Mouse (Mus musculus): Measurements from ENCODE around the gene Sfxn5. TPM values are rescaled to one million over a fixed set of nuclear protein-coding genes. Genes with fewer than 3 reads are reported as not detected.

Sfxn5 gene
- 0.33 and 0.89 TPM in 2 replicates for polyA plus RNA-seq (2012)

DNA sequence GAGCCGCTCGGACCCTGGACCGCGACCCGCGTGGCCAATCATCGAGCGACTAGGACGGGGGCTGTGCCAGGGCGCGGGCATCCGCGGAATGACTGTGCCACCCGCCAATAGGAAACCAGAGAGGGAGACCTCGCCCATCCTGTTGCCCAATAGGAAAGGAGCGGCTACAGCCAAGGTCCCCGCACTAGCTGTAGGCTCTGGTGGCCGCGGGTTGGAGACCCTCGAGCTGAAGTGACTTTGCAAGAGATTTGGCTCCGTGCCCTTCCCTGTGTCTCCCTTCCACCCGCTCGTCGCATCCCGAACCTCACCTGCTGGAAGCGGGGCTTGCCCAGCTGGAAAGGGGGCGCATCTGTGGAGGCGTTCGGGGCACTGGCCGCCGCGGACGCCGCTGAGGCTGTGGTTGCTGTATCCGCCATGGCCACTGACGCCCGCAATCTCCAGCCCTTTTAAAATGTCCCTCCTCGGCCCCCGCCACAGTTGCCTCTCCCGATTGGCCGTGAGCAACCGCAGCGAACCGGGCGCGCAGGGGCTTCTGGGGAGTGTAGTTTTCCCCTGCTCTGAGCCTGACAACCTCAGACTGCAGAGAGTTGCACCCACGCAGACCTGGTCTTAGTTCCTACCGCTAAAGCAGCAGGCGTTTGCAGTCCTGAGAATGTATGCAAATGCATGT lies at the start of gene Sfxn5:
Sfxn5 (minus strand) TSS at position 423 of the 670 bp plus-strand sequence.
- TF ChIP-seq GATA1 (IDR thresholded peaks at IDR 0.05; ENCODE audit: low read length): no peak

DNA sequence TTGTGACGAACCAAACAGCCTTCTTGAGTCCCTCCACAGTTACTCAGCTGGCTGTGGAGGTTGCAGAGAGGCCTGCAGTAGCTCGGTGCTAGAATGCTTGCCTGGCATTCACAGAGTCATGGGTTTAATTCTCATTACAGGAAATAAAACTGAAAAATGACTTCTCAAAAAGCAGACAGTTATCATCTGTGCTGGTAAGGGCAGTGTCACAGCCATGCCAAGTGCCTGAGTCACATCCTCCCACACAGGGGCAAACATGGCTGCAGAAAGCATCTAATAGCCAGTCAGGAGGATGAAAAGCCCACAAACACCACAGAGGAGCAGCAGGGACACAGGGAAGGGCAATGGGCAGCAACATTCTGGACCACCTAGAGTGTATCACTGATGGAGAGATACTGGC lies 49.6 kb upstream of the Sfxn5 start:
- TF ChIP-seq GATA1 (IDR thresholded peaks at IDR 0.05; ENCODE audit: low read length): no peak

DNA sequence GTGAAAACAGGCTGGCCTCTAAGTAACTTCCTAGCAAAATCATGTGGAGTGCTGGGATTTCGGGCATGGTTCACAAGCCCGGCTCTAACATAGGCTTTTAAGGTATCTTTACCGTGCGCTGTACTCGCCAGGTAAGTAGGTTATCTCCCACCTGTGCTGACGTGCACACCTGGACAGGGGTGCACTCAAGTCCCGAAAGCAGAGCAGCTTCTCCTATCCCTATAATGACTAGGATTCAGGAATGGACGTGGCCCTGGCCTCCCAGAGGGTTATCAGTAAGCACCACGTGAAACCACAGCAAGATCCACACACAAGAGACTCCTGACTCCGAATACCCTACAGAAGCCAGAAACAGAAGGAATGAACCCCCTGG lies 48.4 kb upstream of the Sfxn5 start:
- TF ChIP-seq GATA1 (IDR thresholded peaks at IDR 0.05; ENCODE audit: low read length): no peak

DNA sequence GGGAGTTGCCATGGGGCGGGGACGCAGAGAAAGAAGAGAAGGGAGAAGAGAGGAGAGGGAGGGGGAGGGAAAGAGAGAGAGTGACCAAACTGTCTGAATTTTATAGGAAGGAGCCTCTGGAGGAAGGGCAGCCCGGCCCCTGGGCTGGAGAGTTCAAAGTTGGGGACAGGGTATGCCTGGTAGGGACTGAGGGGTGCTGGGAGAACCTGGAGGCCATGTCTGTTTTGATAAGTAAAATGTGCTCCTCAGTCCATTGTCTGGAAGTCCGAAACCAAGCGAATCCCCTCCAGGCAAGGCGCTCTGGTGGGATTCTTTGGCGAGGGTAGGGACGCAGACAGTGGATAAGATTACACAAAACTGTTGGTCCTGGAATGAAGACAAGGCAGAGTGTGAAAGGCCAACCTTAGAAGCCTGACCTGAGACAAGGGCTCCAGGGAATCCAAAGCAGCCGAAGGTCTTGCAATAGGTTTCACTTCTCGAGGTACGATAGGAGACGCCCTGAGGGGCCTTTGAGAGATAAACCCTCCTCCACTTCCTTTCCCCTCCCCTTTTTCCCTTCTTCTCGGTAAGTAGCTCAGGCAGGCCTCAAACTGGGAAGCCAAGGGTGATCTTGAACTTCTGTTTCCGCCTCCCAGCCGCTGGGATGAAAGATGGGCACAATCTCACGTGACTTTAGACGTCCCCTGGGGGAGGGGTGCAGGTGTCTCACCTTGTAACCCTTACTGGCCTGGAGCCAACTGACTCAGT lies 47.9 kb upstream of the Sfxn5 start:
- TF ChIP-seq GATA1 (IDR thresholded peaks at IDR 0.05; ENCODE audit: low read length): no peak

DNA sequence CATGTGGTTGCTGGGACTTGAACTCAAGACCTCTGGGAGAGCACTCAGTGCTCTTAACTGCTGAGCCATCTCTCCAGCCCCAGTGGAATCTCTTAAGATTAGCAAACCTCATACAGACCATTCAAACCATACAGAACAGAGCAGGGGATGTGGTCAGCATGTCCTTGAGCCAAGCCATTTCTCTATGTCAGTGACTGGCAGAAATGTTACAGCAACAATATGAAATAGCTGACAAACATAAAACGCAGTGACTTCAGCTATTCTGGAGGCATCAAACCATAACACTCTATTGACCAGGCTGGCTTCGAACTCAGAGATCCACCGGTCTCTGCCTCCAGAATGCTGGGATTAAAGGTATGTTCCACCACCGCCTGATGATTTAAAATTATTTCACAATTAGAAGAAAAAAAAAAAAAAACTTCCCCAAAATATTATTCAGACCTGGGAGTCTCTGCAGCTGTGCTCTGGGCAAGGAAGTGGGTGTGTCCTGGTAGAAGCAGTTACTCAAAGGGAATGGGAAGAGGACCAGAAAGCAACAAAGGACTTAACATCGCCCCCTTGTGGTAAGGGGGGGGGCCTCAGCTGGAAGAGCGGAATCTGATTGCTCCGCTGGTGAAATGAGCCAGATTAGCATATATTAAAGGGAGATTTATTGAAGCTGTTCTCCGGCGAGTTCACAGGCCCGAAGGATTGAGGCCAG lies 47.1 kb upstream of the Sfxn5 start:
- TF ChIP-seq GATA1 (IDR thresholded peaks at IDR 0.05; ENCODE audit: low read length): no peak

DNA sequence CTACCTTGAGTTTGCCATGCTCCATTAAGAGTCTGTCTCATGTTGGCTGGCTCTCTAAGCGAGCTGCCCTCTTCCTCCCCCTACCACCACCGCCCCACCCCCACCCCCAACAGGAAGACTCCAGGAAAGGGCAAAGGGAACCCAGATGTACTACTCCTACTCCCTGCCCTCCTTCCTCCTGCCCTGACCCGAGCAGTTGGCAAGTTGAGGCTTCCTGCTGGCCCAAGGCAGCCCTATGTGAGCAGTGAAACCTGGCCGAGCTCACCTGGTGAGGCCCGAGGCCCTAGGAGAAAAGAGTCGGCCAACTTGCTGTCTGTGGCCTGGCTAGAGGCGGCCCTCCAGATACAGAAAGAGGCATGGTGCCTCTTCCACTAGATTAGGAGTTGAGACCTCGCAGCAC lies 45.4 kb upstream of the Sfxn5 start:
- TF ChIP-seq GATA1 (IDR thresholded peaks at IDR 0.05; ENCODE audit: low read length): no peak

DNA sequence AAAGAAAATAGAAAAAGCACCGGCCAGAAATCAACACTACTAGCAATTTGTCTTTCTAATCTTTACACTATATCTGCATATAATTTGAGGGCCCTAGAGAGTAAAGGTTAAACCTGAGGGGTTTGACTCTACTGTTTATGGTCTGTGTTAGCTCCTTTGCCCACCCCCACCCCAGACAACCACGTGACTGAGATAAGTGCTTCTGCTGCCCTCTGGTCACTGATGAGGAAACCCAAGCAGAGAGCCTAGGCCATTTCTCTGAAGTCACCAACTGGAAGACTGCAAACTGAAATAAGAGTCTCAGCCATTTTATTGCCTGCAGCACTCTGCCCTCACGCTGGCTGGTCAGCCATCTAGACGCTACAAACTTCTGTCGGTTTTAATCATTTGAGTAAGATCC lies 44.7 kb upstream of the Sfxn5 start:
- TF ChIP-seq GATA1 (IDR thresholded peaks at IDR 0.05; ENCODE audit: low read length): no peak

DNA sequence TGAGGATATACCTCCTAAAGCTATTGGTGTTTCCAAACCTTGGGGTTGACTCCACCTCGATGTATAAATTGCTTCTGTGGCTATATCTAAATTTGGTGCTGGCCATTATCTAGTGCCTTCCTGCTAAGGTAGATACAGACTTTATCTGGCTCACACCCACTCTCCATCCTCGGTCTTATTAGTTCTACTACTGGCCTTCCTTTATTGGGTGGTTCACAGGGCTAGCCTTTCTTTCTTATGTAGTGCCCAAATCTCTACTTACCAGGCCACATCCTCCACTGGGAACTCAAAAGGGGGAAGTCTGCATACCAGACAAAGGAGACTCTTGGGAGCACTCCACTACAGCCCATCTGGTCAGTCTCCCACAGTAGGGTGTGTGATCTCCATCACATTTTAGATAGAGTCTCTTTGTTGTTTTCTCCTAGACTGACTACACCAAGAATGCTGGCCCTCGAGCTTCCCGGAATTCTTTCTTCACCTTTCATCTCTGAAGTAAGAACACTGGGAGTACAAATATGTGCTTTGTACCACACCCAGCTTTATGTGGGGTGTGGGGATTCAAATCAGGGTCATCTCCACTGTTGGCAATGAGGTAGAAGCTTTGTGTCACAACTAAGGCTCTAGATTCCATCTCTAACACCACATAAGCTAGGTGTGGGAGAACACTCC lies 44.0 kb upstream of the Sfxn5 start:
- no peak for TF ChIP-seq GATA1 (IDR thresholded peaks at IDR 0.05; ENCODE audit: low read length)

DNA sequence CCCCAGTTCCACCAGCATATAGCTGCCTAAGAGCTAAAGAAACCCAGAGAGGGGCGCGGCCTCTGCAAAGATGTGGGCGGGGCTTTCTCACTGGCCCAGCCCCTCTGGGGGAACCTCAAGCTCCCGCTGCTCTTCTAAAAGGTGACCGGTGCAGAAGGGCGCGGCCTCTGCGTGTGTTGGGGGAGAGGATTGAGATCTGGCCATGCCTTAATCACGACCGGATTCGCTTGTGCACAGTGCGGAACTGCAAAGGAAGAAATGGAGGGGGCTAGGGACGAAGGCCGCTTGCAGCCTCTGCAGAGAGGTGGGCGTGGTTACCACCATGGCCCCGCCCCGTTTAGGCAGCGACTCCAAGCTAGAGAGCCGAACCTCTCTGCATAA lies 41.5 kb upstream of the Sfxn5 start:
- TF ChIP-seq GATA1 (IDR thresholded peaks at IDR 0.05; ENCODE audit: low read length): no peak

DNA sequence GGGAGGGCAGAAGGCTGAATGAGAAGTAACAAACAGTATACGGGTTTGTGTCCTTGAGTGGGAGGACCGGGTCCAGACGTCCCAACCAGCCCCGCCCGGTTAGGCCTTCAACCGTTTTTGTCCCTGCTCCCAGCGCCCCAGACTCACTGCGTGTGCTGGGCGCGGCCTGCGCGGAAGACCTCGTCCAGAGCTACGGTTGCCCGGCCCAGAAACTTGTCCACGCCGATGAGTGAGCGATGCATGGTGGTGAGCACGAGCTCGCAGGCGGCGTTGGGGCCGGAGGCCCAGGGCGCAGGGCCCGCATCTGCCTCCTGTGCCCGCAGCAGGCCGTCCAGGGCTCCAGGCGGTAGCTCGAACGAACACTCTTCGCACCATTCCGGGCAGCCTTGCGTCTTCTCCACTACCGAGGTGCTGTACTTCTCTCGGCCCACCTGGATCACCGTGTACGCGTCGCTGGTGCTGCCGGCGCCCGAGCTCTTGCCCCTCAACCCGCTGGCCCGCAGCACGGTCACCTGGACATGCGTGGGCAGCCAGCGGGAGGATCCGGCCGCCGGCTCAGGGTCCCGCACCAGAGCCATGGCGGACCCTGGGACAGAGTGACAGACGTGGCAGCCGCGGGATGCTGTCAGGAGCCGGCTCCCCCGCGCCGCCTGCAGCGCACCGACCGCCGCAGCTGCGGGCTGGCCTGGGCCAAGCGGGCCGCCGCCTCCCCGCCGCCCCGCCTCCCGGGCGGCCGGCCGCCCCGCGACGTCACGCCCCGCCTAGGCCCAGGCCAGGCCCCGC lies 40.9 kb upstream of the Sfxn5 start, which contains the start of gene Rab11fip5:
Rab11fip5 (minus strand) TSS at position 684 of the 783 bp plus-strand sequence.
- TF ChIP-seq GATA1 (IDR thresholded peaks at IDR 0.05; ENCODE audit: low read length): no peak

DNA sequence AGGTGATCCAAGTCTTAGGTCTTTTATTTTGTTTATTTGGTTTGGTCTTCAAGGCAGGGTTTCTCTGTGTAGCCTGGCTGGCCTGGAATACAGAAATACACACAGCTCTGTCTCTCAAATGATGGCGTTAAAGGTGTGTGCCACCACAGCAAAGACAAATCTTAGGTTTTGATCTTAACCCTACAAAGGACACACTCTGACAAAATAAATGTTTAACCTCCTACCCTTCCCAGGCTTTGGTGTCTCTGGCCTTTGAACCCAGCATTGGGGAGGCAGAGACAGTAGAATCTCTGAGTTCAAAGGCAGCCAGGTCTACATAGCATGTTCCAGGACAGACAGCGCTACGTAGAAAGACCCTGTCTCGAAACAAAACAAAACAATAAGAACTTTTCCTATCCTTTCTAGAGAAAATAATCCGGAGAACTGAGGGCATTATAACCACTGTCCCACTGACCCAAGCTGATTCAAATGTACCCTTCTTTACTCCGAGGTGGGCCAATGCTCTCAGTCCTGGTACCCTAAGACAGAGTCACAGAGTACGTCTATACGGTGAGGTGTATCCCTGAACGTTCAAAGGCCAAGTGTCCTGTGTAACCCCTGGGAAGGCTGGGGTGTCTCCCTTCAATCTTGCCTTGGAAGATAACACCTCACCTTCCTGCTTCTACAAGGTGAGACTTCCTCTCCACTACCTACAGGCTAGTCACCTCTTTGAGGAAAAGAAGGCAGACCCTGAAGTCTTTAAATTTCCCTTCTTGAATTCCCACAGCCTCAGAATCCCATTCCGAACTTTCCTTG lies 40.0 kb upstream of the Sfxn5 start:
- no peak for TF ChIP-seq GATA1 (IDR thresholded peaks at IDR 0.05; ENCODE audit: low read length)

DNA sequence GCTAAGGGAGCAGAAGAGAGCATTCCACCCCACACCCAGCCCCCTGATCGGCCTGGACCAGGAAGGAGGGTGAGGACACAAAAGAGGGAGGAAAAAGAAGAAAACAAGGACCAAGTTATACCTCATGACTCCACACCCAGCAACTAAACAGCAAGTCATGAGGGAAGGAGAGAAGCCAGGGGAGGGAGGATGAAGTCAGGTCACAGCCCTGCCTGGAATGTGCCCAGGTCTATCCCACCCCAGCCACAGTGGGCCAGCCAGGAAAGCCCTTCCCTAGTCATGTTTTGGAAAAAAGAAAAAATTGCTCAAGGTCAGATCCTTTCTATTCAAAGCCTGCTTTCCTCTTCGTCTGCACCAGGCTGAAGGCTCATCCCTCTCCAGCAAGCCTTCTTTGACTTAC lies 39.3 kb upstream of the Sfxn5 start:
- TF ChIP-seq GATA1 (IDR thresholded peaks at IDR 0.05; ENCODE audit: low read length): no peak

DNA sequence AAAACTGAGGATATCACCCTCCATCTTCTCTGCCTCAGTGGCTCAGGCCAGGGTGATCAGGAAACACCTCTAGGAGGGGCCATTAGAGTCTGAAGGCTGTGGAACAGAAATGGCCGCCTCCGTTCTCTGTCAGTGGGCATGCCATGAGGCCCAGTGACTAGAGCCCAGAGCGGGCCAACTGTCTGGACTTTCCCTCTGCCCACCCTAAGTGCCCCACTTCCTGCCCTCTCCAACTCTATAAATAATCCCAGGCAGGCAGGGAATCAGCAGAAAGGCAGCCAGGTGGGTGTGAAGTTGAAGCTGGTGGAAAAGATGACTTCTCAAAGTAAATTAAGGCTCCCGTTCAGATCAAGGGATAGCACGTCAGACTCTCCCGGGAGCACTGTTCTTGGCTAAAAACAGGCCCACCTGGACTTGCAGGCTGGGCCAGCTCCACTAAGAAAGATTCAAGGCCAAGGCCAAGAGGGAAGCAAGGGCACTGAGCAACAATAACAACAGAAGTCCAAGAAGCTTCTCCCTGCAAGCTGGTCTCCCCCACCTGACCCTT lies 38.7 kb upstream of the Sfxn5 start:
- no peak for TF ChIP-seq GATA1 (IDR thresholded peaks at IDR 0.05; ENCODE audit: low read length)
